Mouse (Mus musculus) myocyte (in vitro differentiated cells): ENCODE measurements around the gene Olfr825.

Source experiments
- MAX ChIP-seq: IDR thresholded peaks from one replicate; pipeline ENCODE4 v1.6.1; 2011; ENCODE audit warnings: low read depth, mild to moderate bottlenecking, control low read depth
- POLR2A ChIP-seq: IDR thresholded peaks from one replicate; pipeline ENCODE4 v1.6.1; 2011; ENCODE audit warnings: low read depth, mild to moderate bottlenecking, control low read depth, moderate library complexity; ENCODE audit not compliant: insufficient read length
- POLR2AphosphoS2 ChIP-seq: IDR thresholded peaks from one replicate; pipeline ENCODE4 v1.6.1; 2011; ENCODE audit warnings: low read depth, control low read depth; ENCODE audit not compliant: insufficient read length

DNA sequence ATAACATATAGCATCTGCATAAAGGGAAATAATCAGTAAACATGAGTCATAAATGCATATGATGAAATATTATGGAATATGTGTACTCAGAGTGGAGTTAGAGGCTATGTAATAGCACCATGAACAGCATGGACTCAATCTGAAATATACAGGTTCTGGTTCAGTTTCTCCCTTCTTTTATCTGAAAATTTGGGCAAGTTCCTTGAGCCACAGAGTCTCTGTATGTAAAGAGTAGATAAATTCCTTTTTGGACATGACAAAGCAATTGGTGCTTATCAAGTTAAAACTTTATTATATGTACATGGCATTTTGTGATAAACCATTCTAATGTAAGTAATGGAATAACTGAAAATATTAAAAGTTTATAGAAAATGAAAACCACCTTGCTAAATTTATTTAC, 1.4 kb downstream of the Olfr825 start:
- TF ChIP-seq POLR2A (no peak), POLR2AphosphoS2 (no peak), MAX (no peak)
